Mouse (Mus musculus) kidney, embryonic 16.5 days (tissue): ENCODE measurements around the gene Gemin5. TPM values are rescaled to one million over a fixed set of nuclear protein-coding genes. Genes with fewer than 3 reads are reported as not detected.
"Not testable (repeated sequence)": the region's sequence is repeated elsewhere in the genome, so short reads cannot be mapped to it uniquely, and the experiment has no call there.

Experiments used
- ATAC-seq: fragments of 200-750 bp; cut with Nextera tagmentation; 2 replicates; pipeline ENCODE4 v1.8.0; 2017; ENCODE audit warnings: moderate TSS enrichment; ENCODE audit not compliant: low FRiP score, low TSS enrichment
- H3K27ac ChIP-seq: fragments of 300-500 bp; sonication (generic); 2 replicates; pipeline ENCODE4 v1.5.1; 2014; ENCODE audit warnings: low read length
- H3K27me3 ChIP-seq: fragments of 300-500 bp; sonication (generic); 2 replicates; pipeline ENCODE4 v1.6.1; 2014; ENCODE audit warnings: low read length, control low read depth, mixed read lengths; ENCODE audit not compliant: insufficient read depth
- H3K36me3 ChIP-seq: fragments of 300-500 bp; sonication (generic); 2 replicates; pipeline ENCODE4 v1.6.1; 2014; ENCODE audit warnings: low read length, control low read depth, mixed read lengths; ENCODE audit not compliant: insufficient read depth
- H3K4me1 ChIP-seq: fragments of 300-500 bp; sonication (generic); 2 replicates; pipeline ENCODE4 v1.6.1; 2014; ENCODE audit warnings: low read length, control low read depth, mixed read lengths; ENCODE audit not compliant: insufficient read depth
- H3K4me2 ChIP-seq: fragments of 300-500 bp; sonication (generic); replicated peaks from 2 replicates; pipeline ENCODE4 v1.6.1; 2014; ENCODE audit warnings: low read depth, low read length
- H3K4me3 ChIP-seq: fragments of 300-500 bp; sonication (generic); 2 replicates; pipeline ENCODE4 v1.5.1; 2014; ENCODE audit warnings: mild to moderate bottlenecking, low read length
- H3K9ac ChIP-seq: fragments of 300-500 bp; sonication (generic); replicated peaks from 2 replicates; pipeline ENCODE4 v1.6.1; 2014; ENCODE audit warnings: low read length
- H3K9me3 ChIP-seq: fragments of 300-500 bp; sonication (generic); 2 replicates; pipeline ENCODE4 v1.6.1; 2016; ENCODE audit warnings: low read length, control low read depth
- WGBS: fragments of 180-500 bp; shearing (Covaris S2); extraction: QIAGEN DNeasy Blood & Tissue Kit; methylation state at CpG from one replicate; pipeline ENCODE4 v1.1.7; 2014; 5-methylcytosine and 5-hydroxymethylcytosine counted together
- polyA plus RNA-seq: library from polyadenylated mRNA; unstranded; fragments of >200 nt; fragmentation: Nextera tagmentation; extraction: Ambion mirVana; gene quantifications from 2 replicates; pipeline ENCODE4 v1.2.1, GENCODE M21; 2015

The Gemin5 gene
- polyA plus RNA-seq, 1 experiment from 2014 or later, result 22.5 TPM

DNA sequence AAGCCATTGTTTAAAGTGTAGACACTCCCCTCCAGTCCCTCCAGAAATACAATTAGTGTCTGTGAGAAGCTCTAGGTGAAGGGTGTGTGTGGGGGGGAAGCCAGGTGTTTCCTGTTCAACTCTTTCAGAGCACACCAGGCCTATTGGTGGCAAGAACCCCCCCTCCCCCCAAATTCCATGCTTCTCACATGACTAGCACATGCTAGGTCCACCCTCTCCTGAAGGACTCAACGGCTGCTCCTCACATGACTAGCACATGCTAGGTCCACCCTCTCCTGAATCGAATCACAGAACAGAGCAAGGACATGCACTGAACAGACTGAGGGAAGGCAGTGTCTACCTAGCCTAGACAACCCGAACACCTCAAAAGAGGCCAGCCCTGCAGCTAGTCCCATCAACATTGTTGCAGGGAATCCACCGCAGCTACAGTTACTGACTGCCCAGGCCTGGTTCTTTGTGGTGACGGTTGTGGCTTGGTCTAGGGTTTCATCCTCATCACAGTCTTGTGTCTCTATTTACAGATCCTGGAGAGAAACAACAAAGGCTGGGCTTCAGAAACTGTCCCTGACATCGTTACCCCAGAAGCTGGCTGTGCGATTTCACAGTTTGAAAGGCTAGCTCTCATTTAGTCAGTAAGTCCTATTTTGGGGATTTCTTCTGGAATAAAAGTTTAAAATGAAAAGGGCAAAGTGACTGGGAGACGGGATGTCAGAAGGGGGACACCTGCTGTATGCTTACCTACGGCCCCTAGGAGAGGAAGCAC is 65.6 kb downstream of the Gemin5 start:
- Histone ChIP-seq H3K4me3 (peak overlapping the region; percentile 95; the same call in 1 of the 2 replicates), H3K9me3 (no peaks in the 10 kb centered on the region), H3K9ac (peak overlapping the region; percentile 78), H3K27me3 (peaks cover 4% of the 10 kb centered on the region; the same call in 1 of the 2 replicates), H3K27ac (peak overlapping the region; percentile 96), H3K4me1 (peaks cover 18% of the 10 kb centered on the region), H3K36me3 (no peaks in the 10 kb centered on the region), H3K4me2 (peak overlapping the region; percentile 57)
- WGBS, result 83% methylated on average over 9 of the region's 9 CpGs
- 0 out of 2 replicates have a peak, but pooled peaks have one; percentile 13 for ATAC-seq

DNA sequence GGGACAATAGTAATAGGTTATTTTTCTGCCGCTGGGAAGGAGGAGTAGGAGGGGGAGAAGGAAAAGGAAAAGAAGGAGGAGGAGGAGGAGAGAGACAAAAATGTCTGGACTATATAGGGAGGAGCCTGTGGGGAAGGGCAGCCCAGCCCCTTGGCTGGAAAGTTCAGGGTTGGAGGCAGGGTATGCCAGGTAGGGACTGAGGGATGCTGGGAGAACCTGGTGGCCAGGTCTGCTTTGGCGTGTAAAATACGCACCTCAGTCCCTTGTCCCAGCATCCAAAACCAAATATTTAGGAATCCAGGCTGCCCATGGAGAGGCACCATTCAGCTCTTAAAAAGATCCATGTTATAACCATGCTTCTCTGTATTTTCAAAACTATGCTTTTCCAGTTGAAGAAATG is 66.2 kb downstream of the Gemin5 start:
- Histone ChIP-seq H3K4me1 (peaks cover 17% of the 10 kb centered on the region), H3K9ac (no peak overlapping the region), H3K27me3 (peaks cover 4% of the 10 kb centered on the region; the same call in 1 of the 2 replicates), H3K27ac (no peak overlapping the region), H3K4me2 (no peak overlapping the region), H3K36me3 (no peaks in the 10 kb centered on the region), H3K4me3 (no peak overlapping the region), H3K9me3 (no peaks in the 10 kb centered on the region)
- no peak for ATAC-seq
- 77% methylated on average over 3 of the region's 3 CpGs for WGBS

DNA sequence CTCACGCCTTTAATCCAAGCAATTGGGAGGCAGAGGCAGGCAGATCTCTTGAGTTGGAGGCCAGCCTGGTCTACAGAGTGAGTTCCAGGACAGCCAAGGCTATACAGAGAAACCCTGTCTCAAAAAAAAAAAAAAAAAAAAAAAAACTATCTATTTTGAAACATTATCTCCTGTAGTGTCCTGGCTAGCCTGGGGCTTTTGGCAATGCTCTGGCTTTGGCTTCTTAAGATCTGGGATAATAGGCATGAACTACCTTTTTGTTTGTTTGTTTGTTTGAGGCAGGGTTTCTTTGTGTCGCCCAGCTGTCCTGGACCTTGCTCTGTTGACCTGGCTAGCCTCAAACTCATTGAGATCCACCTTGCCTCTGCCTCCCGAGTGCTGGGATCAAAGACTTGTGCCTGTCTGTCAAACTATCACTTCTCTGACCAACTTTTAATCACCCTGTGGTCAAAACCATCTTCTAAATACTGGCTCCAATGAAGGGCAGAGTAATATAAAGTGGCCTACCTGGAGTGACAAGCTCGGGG is 67.1 kb downstream of the Gemin5 start:
- no peak overlapping the region for H3K4me2 ChIP-seq
- no peak overlapping the region for H3K4me3 ChIP-seq
- H3K27ac ChIP-seq, result no peak overlapping the region
- H3K9me3 ChIP-seq, result no peaks in the 10 kb centered on the region
- ATAC-seq, result no peak
- peaks cover 15% of the 10 kb centered on the region for H3K4me1 ChIP-seq
- H3K36me3 ChIP-seq, result no peaks in the 10 kb centered on the region
- peaks cover 4% of the 10 kb centered on the region; the same call in 1 of the 2 replicates for H3K27me3 ChIP-seq
- H3K9ac ChIP-seq, result no peak overlapping the region
- 81% methylated on average over 4 of the region's 4 CpGs for WGBS

DNA sequence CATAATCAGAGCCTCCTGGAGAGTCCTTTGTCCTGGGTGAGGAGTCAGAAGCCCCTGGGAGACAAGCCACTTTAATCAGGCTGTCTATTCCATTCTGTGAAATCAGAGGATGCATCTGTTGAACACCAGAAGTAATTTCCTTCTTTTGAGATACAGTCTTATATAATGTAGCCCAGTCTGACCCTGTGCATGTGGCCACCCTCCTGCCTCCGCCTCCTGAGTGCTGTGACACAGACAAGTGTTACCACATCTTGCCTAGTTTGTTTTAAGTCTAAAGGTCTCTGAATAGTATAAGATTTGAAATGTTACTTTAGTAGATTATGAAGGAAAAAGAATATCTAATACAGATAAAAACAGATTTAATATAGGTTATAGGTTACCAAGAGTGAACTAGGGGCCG is 68.3 kb downstream of the Gemin5 start:
- no peak overlapping the region for H3K9ac ChIP-seq
- no peak overlapping the region for H3K4me3 ChIP-seq
- H3K27ac ChIP-seq, result no peak overlapping the region
- no peak overlapping the region for H3K4me2 ChIP-seq
- no peaks in the 10 kb centered on the region for H3K9me3 ChIP-seq
- ATAC-seq, result no peak
- H3K36me3 ChIP-seq, result no peaks in the 10 kb centered on the region
- WGBS, result 90% methylated on average over 2 of the region's 2 CpGs
- H3K27me3 ChIP-seq, result peaks cover 4% of the 10 kb centered on the region; the same call in 1 of the 2 replicates
- H3K4me1 ChIP-seq, result peaks cover 13% of the 10 kb centered on the region

DNA sequence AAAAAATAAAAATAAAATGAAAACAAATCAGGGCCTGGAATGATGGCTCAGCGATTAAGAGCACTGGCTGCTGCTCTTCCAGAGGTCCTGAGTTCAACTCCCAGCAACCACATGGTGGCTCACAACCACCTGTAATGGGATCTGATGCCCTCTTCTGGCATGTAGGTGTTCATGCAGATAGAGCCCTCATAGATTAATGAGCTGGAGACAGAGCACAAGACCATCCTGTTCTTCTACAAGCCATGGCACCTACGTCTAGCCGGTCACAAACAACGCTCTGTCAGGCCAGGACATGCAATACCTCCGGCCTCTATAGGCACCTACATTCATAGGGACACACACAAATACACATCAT is 70.0 kb downstream of the Gemin5 start:
- 65% methylated on average over 5 of the region's 5 CpGs for WGBS
- ATAC-seq, H3K27ac ChIP-seq, H3K36me3 ChIP-seq, H3K9ac ChIP-seq, H3K4me1 ChIP-seq, H3K9me3 ChIP-seq, H3K27me3 ChIP-seq: not testable (repeated sequence)
- Histone ChIP-seq H3K4me3 (peak overlapping the region; percentile 46; the same call in 1 of the 2 replicates), H3K4me2 (peak overlapping the region; percentile 79)

DNA sequence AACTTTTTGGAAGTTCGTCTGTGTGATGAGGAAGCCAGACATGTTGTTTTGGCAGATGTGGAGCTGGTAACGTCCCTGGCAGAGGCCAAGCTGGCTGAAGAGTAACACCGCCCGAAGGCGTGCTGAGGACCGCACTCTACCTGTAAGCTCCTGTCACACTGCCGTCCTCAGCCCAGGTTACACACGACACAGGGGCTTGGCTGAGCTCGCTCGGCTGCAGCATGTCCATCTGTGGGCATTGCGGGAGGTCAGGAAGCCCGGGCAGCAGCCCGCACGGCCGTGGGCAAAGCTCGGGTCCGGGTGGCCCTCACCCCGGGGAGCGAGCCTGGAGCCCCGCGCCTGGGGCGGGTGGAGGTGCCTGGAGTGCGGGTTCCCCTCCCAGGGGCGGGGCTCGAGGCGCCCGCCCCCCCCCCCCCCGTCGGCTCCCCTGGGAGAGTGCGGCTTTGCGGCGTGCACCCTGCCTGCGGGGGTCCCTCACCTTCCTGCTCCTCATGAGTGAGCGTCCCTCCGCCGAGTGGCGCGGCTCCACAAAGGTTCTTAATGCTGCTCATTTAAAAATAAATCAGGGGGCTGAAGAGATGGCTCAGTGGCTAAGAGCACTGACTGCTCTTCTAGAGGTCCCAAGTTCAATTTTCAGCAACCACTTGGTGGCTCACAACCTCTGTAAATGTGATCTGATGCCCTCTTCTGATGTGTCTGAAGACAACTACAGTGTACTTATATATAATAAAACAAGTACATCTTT is 70.5 kb downstream of the Gemin5 start:
- WGBS, result 2% methylated on average over 30 of the region's 38 CpGs
- H3K27me3 ChIP-seq, result peaks cover 4% of the 10 kb centered on the region; the same call in 1 of the 2 replicates
- peaks cover 7% of the 10 kb centered on the region for H3K4me1 ChIP-seq
- no peaks in the 10 kb centered on the region for H3K36me3 ChIP-seq
- peak; percentile 60 for ATAC-seq
- H3K4me3 ChIP-seq, result peak overlapping the region; percentile 46
- peak overlapping the region; percentile 61 for H3K9ac ChIP-seq
- no peak overlapping the region for H3K27ac ChIP-seq
- H3K4me2 ChIP-seq, result peak overlapping the region; percentile 79
- no peaks in the 10 kb centered on the region for H3K9me3 ChIP-seq

DNA sequence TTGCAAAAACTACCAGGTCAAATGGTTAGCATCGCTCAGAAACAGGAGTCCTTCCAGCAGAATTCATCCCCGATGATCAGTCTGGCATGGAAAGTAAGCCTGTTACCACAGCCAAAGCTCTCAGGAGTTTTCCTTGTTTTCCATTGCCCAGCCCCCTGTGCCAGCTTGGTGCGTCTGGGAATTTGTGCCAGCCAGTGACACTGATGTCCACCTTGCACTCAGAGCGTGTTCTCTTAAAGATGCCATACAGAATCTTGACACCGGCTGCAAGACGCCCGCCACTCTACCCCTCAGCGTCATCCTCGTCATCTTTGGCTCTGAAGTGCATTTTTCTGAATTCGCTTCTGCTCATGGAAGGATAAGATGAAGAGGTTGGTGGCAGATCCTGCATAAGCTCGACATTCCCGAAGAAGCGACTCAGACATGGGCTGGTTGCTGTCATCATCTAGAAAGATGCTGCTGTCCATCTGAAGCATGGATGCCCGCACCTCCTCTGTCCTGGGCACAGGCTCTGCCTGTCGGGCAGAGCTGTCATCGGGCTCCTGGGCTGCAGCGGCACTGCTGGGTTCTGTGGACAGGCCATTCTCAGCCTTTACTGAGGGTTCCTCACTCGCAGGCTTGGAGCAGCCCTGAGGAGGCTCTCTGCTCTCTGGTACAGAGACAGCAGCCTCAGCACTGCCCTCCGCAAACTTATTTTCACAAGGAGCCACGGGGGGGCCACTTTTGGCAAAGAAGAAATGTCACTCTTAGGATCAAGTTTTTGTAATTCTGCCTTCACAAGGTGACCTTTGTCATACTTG is 71.3 kb downstream of the Gemin5 start:
- Histone ChIP-seq H3K4me2 (peak overlapping the region; percentile 79), H3K9ac (no peak overlapping the region)
- 56% methylated on average over 20 of the region's 20 CpGs for WGBS

DNA sequence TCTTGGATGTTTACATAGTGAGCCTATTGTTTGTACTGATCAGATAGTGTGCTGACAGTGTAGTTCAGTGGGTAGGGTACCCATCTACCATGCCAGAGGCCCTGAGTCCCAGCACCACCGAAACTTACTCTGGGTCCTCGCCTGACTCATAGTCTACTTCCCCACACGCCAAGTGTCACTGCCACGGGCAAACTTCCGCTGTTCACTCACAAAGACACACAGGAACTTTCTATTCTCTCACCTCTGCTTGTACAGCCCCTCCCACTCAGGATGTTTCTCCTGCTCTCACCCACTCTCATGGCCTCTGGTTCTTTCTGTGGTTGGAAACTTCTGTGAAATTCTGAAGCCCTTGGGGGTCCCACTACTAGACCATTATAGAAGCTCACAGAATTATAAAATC is 72.2 kb downstream of the Gemin5 start:
- Histone ChIP-seq H3K9ac (no peak overlapping the region), H3K9me3 (no peaks in the 10 kb centered on the region), H3K27me3 (peaks cover 4% of the 10 kb centered on the region; the same call in 1 of the 2 replicates), H3K36me3 (no peaks in the 10 kb centered on the region), H3K4me1 (peaks cover 15% of the 10 kb centered on the region), H3K4me3 (no peak overlapping the region), H3K4me2 (no peak overlapping the region), H3K27ac (no peak overlapping the region)
- 75% methylated on average over 5 of the region's 5 CpGs for WGBS
- ATAC-seq, result no peak

More for the DNA sequence above, 71.3 kb downstream of the Gemin5 start:
- peaks cover 15% of the 10 kb centered on the region for H3K4me1 ChIP-seq
- H3K36me3 ChIP-seq, result no peaks in the 10 kb centered on the region
- no peaks in the 10 kb centered on the region for H3K9me3 ChIP-seq
- H3K27ac ChIP-seq, result no peak overlapping the region
- 0 out of 2 replicates have a peak, but pooled peaks have one; percentile 33 for ATAC-seq
- H3K4me3 ChIP-seq, result peak overlapping the region; percentile 46
- peaks cover 4% of the 10 kb centered on the region; the same call in 1 of the 2 replicates for H3K27me3 ChIP-seq

DNA sequence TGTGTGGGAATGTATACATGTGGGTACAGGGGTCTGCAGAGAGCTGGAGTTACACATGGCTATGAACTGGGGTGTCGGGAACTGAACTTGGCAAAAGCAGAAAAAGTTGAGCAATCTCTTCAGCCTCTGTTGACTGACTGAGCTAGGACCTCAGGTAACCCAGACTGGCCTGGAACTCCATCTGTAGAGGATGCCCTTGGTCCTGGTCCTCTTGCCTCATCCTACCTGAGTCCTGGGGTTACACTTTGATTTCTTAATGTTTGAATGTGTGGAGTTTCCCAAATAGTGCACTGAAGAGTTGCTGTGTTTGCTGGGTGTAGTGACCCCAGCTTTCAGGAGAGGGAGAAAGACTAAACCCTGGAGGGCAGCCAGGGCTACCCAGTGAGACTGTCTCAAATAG is 72.8 kb downstream of the Gemin5 start:
- Histone ChIP-seq H3K4me3 (no peak overlapping the region), H3K36me3 (no peaks in the 10 kb centered on the region), H3K9me3 (no peaks in the 10 kb centered on the region), H3K9ac (no peak overlapping the region), H3K27ac (no peak overlapping the region), H3K27me3 (peaks cover 4% of the 10 kb centered on the region; the same call in 1 of the 2 replicates), H3K4me1 (peaks cover 15% of the 10 kb centered on the region), H3K4me2 (no peak overlapping the region)
- ATAC-seq, result no peak
- 89% methylated on average over 1 of the region's 1 CpGs for WGBS
